Mouse (Mus musculus) brain, adult 2 months (tissue): ENCODE results near the gene Eif4g3.

ENCODE experiments used
- DNase-seq: peaks from one replicate; pipeline ENCODE4 v3.0.0; 2011; ENCODE audit warnings: low read depth, low spot score

The Eif4g3 gene

GRCm38 (mm10) chr4:138100456-138100855 is 107.6 kb downstream of the Eif4g3 start:
- no peak for DNase-seq

GRCm38 (mm10) chr4:138101795-138102194 is 109.0 kb downstream of the Eif4g3 start:
- no peak for DNase-seq

- no peak for DNase-seq
Observed at GRCm38 (mm10) chr4:138102413-138102812, 109.6 kb downstream of the Eif4g3 start.

- DNase-seq: no peak
Observed at GRCm38 (mm10) chr4:138104967-138105366, 112.1 kb downstream of the Eif4g3 start.

GRCm38 (mm10) chr4:138107441-138108409 is 114.9 kb downstream of the Eif4g3 start:
- peak; percentile 95 for DNase-seq

GRCm38 (mm10) chr4:138108541-138108940 is 115.7 kb downstream of the Eif4g3 start:
- DNase-seq: no peak

GRCm38 (mm10) chr4:138109332-138109731 is 116.5 kb downstream of the Eif4g3 start:
- no peak for DNase-seq

GRCm38 (mm10) chr4:138111858-138112257 is 119.0 kb downstream of the Eif4g3 start:
- DNase-seq: no peak

GRCm38 (mm10) chr4:138119740-138120139 is 126.9 kb downstream of the Eif4g3 start:
- peak; percentile 72 for DNase-seq

GRCm38 (mm10) chr4:138124046-138124445 is 131.2 kb downstream of the Eif4g3 start:
- peak; percentile 66 for DNase-seq

- DNase-seq: no peak
Observed at GRCm38 (mm10) chr4:138127371-138127770, 134.5 kb downstream of the Eif4g3 start.

GRCm38 (mm10) chr4:138127781-138128180 is 135.0 kb downstream of the Eif4g3 start:
- DNase-seq: no peak

- peak; percentile 35 for DNase-seq
Observed at GRCm38 (mm10) chr4:138130149-138130548, 137.3 kb downstream of the Eif4g3 start.

GRCm38 (mm10) chr4:138131226-138131625 is 138.4 kb downstream of the Eif4g3 start:
- peak; percentile 72 for DNase-seq

GRCm38 (mm10) chr4:138131716-138132115 is 138.9 kb downstream of the Eif4g3 start:
- no peak for DNase-seq

- peak; percentile 28 for DNase-seq
Observed at GRCm38 (mm10) chr4:138133360-138133759, 140.5 kb downstream of the Eif4g3 start.

- DNase-seq: no peak
Observed at GRCm38 (mm10) chr4:138137336-138137735, 144.5 kb downstream of the Eif4g3 start.

GRCm38 (mm10) chr4:138137804-138138203 is 145.0 kb downstream of the Eif4g3 start:
- DNase-seq: no peak

GRCm38 (mm10) chr4:138138219-138138618 is 145.4 kb downstream of the Eif4g3 start:
- DNase-seq: no peak

- no peak for DNase-seq
Observed at GRCm38 (mm10) chr4:138141358-138141757, 148.5 kb downstream of the Eif4g3 start.

GRCm38 (mm10) chr4:138147176-138147575 is 154.4 kb downstream of the Eif4g3 start:
- no peak for DNase-seq

- DNase-seq: no peak
Observed at GRCm38 (mm10) chr4:138149977-138150376, 157.2 kb downstream of the Eif4g3 start.

GRCm38 (mm10) chr4:138151226-138151625 is 158.4 kb downstream of the Eif4g3 start:
- DNase-seq: no peak
